Mouse (Mus musculus) cerebellum, postnatal 4 days (tissue): ENCODE results near the gene B4galt4.
A peak's percentile ranks its signal among the peaks of the same experiment; 100 is the strongest.

ENCODE experiments used
- DNase-seq, 2 experiments: peaks; one replicate each; pipeline ENCODE4 v3.0.0; 2022; ENCODE audit warnings: low spot score in 2 of 2, mixed read lengths in 1 of 2

The B4galt4 gene

GRCm38 (mm10) chr16:38728576-38729132 is 13.4 kb upstream of the B4galt4 start:
- DNase-seq: no peak

GRCm38 (mm10) chr16:38729139-38729538 is 12.9 kb upstream of the B4galt4 start:
- DNase-seq: no peak

DNA sequence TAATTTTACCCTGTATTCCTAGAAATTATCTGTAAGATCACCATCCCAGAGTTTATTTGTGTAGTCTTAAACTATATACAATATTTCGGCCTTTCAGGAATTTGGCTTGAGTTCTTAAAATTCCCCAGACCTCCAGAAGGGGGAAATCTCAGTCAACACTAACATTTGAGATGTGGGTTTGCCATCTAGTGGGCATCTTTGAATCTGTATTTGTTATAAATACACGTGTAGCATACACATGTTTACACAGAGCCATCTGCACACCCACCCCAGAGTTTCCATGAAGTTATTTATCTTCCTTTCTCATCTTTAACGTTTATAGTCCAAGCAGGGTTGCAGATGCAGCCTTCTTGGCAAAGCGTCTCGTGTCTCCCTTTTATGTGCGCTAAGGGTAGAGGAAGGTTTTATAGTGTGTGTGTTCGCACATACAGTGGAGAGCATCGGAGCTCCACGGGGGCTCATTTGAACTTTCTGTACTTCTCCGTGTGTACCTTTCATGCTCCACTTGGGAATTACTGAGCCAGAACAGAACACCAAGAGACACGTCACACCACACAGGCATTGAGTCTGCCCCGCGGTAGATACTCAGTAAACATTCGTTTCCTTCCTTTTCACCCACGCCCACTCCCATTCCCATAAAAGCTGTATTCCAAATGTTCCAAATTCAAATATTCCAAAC is 12.3 kb upstream of the B4galt4 start:
- no peak for DNase-seq

- DNase-seq: no peak
Measured at GRCm38 (mm10) chr16:38730921-38731320, 11.1 kb upstream of the B4galt4 start.

GRCm38 (mm10) chr16:38741204-38741903 is 710 bp upstream of the B4galt4 start:
- DNase-seq: no peak

DNA sequence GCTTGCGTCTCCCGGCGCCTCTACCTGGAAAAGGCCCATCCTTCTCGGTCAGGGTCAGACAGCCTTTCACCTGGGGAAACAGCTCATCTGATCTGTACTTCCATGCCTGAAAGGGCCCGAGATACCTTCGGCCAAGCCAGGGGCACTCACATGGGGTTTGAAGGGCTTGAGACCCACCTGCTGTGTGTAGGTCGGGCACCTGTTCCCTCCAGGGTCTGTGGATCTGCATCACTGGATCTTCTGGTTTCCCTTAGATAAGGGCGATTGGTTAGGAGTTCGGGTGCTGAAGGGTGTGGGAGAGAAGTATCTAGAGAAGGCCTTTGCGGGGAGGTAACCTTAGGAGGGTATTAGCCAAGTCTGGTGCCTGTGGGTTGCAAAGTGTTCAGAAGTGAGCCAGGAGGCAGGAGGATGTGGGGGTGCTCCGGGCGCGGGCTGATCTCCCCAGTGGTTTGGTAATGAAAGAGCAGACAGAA is 631 bp downstream of the B4galt4 start:
- peak in 1 of 2 experiments; percentile 9 for DNase-seq

DNA sequence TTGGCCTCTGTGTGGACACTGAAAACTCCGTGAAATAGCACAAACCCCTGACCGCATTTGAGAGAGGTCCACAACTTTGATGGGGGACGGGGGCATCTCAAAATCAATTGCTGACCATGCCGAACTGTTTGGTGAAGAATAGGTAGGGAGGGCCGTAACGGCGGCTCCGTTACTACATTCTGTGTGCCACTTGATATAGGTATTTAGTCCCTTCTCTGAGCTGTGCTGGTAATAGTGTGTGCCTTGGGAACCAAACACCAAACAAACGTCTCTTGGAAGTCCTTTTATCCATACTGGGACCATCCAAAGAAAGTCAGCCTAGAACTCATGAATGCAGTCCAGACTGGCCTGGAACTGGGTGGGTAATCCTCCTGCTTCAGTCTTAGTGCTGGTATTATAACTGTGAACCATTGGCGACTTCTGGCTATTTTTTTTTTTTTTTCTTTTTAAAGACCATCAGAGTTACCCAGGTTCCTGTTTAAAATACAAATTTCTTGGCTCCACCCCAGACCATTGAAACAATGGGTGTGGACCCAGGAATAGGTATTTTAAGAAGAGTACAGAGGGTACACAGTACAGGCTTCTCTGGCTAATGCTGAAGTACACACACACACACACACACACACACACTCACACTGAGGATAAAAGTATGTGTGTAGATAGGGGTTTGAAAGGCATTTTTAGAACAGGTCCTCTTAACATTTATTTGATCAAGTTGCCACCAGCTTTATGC is 2.0 kb downstream of the B4galt4 start:
- no peak for DNase-seq

- DNase-seq: no peak
Measured at GRCm38 (mm10) chr16:38750803-38751202, 8.7 kb downstream of the B4galt4 start.

GRCm38 (mm10) chr16:38753631-38754030 is 11.6 kb downstream of the B4galt4 start:
- no peak for DNase-seq

GRCm38 (mm10) chr16:38755452-38756176 is 13.6 kb downstream of the B4galt4 start:
- no peak for DNase-seq

DNA sequence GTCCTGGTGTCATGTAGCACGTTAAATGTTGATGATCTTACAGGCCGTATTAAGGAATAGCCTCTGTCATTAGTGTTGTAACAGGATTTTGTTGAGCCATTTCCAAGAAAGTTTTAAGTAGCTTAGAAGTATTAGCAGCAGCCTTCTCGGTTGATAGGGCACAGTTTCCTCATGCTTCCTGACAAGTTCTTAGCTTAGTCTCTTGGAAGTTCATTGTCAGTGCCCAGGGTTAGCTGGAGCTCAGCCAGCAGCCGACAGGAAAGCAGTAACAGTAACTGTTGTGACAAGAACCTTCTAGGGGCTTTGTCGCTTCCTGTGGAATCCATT is 14.1 kb downstream of the B4galt4 start:
- DNase-seq: no peak

- no peak for DNase-seq
Measured at GRCm38 (mm10) chr16:38756572-38756971, 14.5 kb downstream of the B4galt4 start.

DNA sequence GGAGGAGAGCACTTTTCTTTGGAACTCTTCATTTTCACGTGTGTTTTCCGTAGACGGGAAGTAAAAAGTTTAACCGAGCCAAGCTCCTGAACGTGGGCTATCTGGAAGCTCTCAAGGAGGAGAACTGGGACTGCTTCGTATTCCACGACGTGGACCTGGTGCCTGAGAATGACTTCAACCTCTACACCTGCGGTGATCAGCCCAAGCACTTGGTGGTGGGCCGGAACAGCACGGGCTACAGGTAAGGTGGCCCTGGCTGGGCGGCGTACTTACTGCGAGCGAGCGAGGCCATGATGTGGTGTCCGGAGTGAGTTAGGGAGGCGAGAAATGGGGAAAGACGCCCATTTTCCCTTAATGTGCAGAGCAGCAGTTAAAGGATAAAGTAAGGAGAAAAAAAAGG is 15.6 kb downstream of the B4galt4 start:
- no peak for DNase-seq

- DNase-seq: no peak
Measured at GRCm38 (mm10) chr16:38758104-38758861, 16.2 kb downstream of the B4galt4 start.

- no peak for DNase-seq
Measured at GRCm38 (mm10) chr16:38760239-38760638, 18.2 kb downstream of the B4galt4 start.

- no peak for DNase-seq
Measured at GRCm38 (mm10) chr16:38760834-38761375, 18.8 kb downstream of the B4galt4 start.

DNA sequence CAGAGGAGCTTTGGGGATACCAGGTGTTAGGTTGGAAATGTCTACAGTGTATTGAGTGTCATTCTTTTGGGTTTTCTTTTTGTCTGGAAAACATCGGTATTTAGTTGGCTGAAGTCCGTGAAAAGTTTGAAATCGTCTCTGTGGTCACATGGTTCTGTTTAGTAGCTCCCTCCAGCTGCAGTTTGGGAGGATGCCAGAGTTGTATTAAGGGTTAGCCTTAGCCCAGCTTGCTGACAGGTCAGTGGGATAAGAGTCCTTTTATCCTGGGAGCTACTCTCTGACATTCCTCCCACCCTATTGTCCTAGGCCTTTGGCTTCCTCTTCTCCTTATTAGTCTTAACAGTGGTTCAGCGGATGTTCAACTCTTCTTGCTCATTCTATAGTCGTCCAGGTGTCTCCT is 19.9 kb downstream of the B4galt4 start:
- DNase-seq: no peak

DNA sequence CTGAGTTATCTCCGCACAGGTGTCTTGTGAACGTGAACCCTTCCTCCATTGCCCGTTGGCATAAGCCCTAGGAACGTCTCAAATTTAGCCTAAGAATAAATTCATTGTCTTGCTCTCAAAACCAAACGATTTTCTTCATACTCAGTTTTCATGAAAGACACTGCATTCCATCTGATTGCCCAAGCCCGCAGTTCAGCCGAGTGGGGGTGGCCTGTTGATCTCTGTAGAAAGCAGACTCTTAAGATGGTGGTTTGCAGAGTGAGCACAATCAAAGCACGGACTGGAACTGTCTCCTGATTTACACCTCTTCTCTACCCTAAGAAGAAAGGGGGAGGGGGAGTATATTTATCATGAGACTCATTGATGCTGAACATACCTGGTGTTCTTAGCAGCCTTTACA is 20.3 kb downstream of the B4galt4 start:
- DNase-seq: no peak

GRCm38 (mm10) chr16:38763508-38763907 is 21.4 kb downstream of the B4galt4 start:
- DNase-seq: no peak

GRCm38 (mm10) chr16:38766671-38767070 is 24.6 kb downstream of the B4galt4 start:
- no peak for DNase-seq

- DNase-seq: no peak
Measured at GRCm38 (mm10) chr16:38767761-38768160, 25.7 kb downstream of the B4galt4 start.
